Mouse (Mus musculus): ENCODE measurements around the gene Bfsp2.
A peak's percentile ranks its signal among the peaks of the same experiment; 100 is the strongest.

The Bfsp2 gene

DNA sequence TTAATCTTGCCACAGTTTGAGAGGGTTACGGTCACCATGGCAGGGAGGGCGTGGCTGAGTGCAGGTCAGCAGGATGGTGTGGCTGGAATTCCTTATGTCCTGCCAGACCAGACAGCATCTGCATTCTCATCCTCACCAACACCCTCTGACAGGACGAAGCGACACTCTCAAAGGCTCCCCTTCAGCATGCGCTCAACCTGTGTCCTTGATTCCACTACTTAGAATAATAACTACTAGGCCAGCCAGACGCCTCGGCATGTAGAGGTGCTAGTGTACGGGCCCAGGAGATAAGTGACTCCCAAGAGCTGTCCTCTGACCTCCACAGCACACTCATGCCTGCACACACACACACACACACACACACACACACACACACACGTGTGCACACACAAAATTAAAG is 101.0 kb downstream of the Bfsp2 start:
- no peak for DNase-seq

DNA sequence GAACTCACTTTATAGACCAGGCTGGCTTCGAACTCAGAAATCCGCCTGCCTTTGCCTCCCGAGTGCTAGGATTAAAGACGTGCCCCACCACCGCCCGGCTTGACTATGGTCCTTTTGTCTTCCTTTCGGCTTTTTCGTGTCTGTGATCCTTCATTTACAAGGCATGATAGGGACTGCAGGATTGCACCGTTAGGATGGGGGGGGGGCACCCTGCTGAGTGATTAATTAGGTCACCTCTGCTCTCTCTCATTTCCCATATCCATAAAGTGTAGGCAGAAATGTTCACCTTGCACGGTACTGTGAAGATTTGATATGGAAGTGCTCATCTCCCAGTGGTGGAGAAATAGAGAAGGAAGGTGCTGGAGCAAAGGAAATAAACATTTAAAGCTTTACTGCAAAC is 101.5 kb downstream of the Bfsp2 start:
- DNase-seq, result peak; percentile 60 to 70

- DNase-seq, result no peak
These were observed 103.6 kb downstream of the Bfsp2 start for GRCm38 (mm10) chr9:103376346-103377320.
